Mouse (Mus musculus) midbrain, postnatal 0 days (tissue): ENCODE measurements at regions not wholly inside any gene's neighbourhood (a gene's known extent, or its start where the extent isn't known, plus 50 kb on each side); places are given as distances from the start of the nearest gene placed in this dataset.

Experiments
- ATAC-seq: fragments of 200-750 bp; cut with Nextera tagmentation; 2 replicates; pipeline ENCODE4 v1.8.0; 2017; ENCODE audit warnings: moderate number of reproducible peaks, mild to moderate bottlenecking, moderate TSS enrichment, moderate library complexity; ENCODE audit not compliant: low FRiP score
- DNase-seq: peaks from one replicate; pipeline ENCODE4 v3.0.0-alpha.2; 2015; ENCODE audit warnings: low spot score
- H3K27ac ChIP-seq: fragments of 300-500 bp; sonication (generic); 2 replicates; pipeline ENCODE4 v1.5.1; 2014; ENCODE audit warnings: low read depth, mild to moderate bottlenecking, low read length, mixed read lengths
- H3K27me3 ChIP-seq: fragments of 300-500 bp; sonication (generic); 2 replicates; pipeline ENCODE4 v1.6.1; 2014; ENCODE audit warnings: low read length, control low read depth, mixed read lengths; ENCODE audit not compliant: insufficient read depth
- H3K36me3 ChIP-seq: fragments of 300-500 bp; sonication (generic); 2 replicates; pipeline ENCODE4 v1.6.1; 2014; ENCODE audit warnings: low read length, control low read depth, mixed read lengths; ENCODE audit not compliant: insufficient read depth
- H3K4me1 ChIP-seq: fragments of 300-500 bp; sonication (generic); 2 replicates; pipeline ENCODE4 v1.6.1; 2014; ENCODE audit warnings: mild to moderate bottlenecking, control low read depth, antibody characterized with exemption, low read length, mixed read lengths; ENCODE audit not compliant: insufficient read depth
- H3K4me2 ChIP-seq: fragments of 300-500 bp; sonication (generic); 2 replicates; pipeline ENCODE4 v1.6.1; 2014; ENCODE audit warnings: low read depth, mild to moderate bottlenecking, low read length, mixed read lengths; ENCODE audit not compliant: poor library complexity, severe bottlenecking
- H3K4me3 ChIP-seq: fragments of 300-500 bp; sonication (generic); 2 replicates; pipeline ENCODE4 v1.5.1; 2014; ENCODE audit warnings: low read depth, mild to moderate bottlenecking, low read length, moderate library complexity
- H3K9ac ChIP-seq: fragments of 300-500 bp; sonication (generic); replicated peaks from 2 replicates; pipeline ENCODE4 v1.6.1; 2014; ENCODE audit warnings: mild to moderate bottlenecking, low read length, moderate library complexity, mixed read lengths; ENCODE audit not compliant: poor library complexity, severe bottlenecking
- H3K9me3 ChIP-seq: fragments of 300-500 bp; sonication (generic); 2 replicates; pipeline ENCODE4 v1.6.1; 2016; ENCODE audit warnings: low read length, control low read depth
- CTCF ChIP-seq: IDR thresholded peaks from 2 replicates; pipeline ENCODE4 v1.5.1; 2016; ENCODE audit warnings: antibody characterized with exemption, mild to moderate bottlenecking
- whole genome bisulfite sequencing: fragments of 180-500 bp; shearing (Covaris S2); extraction: QIAGEN DNeasy Blood & Tissue Kit; methylation state at CpG from one replicate; pipeline ENCODE4 v1.1.7; 2014; 5-methylcytosine and 5-hydroxymethylcytosine counted together

DNA sequence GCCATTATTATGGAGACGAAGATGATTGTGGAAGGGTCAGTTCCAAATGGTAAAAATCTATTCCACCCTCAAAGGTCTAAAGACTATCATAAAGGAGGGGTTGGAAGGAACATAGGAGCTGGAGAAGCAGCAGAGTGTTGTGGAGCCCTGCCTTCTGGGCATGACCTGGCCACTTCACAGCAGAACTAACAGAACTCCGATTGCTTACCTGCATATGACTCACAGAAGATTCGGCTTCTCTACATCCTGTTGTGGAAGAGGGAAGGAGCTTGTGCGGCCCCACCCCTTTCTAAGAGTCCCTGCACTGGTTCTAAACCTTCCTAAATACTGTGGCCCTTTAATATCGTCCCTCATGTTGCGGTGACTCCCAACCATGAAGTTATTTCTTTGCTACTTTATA is 362.7 kb downstream of the Samd5 start:
- Histone ChIP-seq H3K9ac (no peak overlapping the region), H3K27me3 (no peaks in the 10 kb centered on the region), H3K36me3 (no peaks in the 10 kb centered on the region), H3K9me3 (no peaks in the 10 kb centered on the region), H3K4me2 (no peak overlapping the region), H3K4me1 (no peaks in the 10 kb centered on the region), H3K27ac (no peak overlapping the region), H3K4me3 (no peak overlapping the region)
- no peak for TF ChIP-seq CTCF
- DNase-seq (no peak), ATAC-seq (no peak)
- WGBS = 90% methylated on average over 6 of the region's 6 CpGs

- H3K4me3 ChIP-seq = no peak overlapping the region
- 60% methylated on average over 5 of the region's 5 CpGs for WGBS
- no peaks in the 10 kb centered on the region for H3K9me3 ChIP-seq
- no peak overlapping the region for H3K27ac ChIP-seq
- no peaks in the 10 kb centered on the region for H3K36me3 ChIP-seq
- no peak for ATAC-seq
- H3K4me1 ChIP-seq = no peaks in the 10 kb centered on the region
- TF ChIP-seq CTCF = no peak
- H3K9ac ChIP-seq = no peak overlapping the region
- H3K4me2 ChIP-seq = no peak overlapping the region
- DNase-seq = no peak
- H3K27me3 ChIP-seq = no peaks in the 10 kb centered on the region
These were observed 364.7 kb downstream of the Samd5 start for GRCm38 (mm10) chr10:9310346-9310745.

DNA sequence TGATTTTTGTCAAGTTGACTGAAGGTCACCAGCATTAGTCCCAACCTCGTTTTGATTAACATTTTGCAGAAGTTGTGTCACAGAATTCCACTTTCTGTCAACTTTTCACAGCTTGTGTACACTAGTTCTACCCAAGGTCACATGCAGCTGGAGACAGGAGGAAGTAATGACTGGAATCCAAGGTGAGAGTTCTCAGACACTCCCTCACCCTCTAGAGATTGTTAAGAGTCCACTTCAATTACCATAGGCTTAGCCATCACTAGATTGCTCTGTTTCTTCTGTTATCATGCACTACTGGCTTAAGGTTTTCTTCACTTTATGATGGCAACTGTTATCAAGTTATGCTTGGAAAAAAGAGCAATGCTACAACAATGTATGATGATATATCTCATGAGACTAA is 379.0 kb downstream of the Samd5 start:
- no peak overlapping the region for H3K4me2 ChIP-seq
- H3K9me3 ChIP-seq = no peaks in the 10 kb centered on the region
- no peaks in the 10 kb centered on the region for H3K27me3 ChIP-seq
- no peaks in the 10 kb centered on the region for H3K36me3 ChIP-seq
- WGBS = 49% methylated on average over 1 of the region's 1 CpGs
- TF ChIP-seq CTCF = no peak
- H3K4me3 ChIP-seq = no peak overlapping the region
- no peak overlapping the region for H3K9ac ChIP-seq
- no peak overlapping the region for H3K27ac ChIP-seq
- ATAC-seq (no peak), DNase-seq (no peak)
- H3K4me1 ChIP-seq = peaks cover 3% of the 10 kb centered on the region; the same call in 1 of the 2 replicates

- DNase-seq (peak; percentile 24), ATAC-seq (no peak)
- no peak overlapping the region for H3K9ac ChIP-seq
- WGBS = 60% methylated on average over 1 of the region's 1 CpGs
- H3K36me3 ChIP-seq = no peaks in the 10 kb centered on the region
- H3K4me3 ChIP-seq = no peak overlapping the region
- peaks cover 3% of the 10 kb centered on the region; the same call in 1 of the 2 replicates for H3K4me1 ChIP-seq
- H3K9me3 ChIP-seq = no peaks in the 10 kb centered on the region
- no peak overlapping the region for H3K4me2 ChIP-seq
- TF ChIP-seq CTCF = no peak
- no peak overlapping the region for H3K27ac ChIP-seq
- no peaks in the 10 kb centered on the region for H3K27me3 ChIP-seq
These were observed 379.7 kb downstream of the Samd5 start for GRCm38 (mm10) chr10:9295269-9295668.

GRCm38 (mm10) chr10:9294620-9295019 is 380.4 kb downstream of the Samd5 start:
- no peak for DNase-seq
- Histone ChIP-seq H3K4me1 (peaks cover 3% of the 10 kb centered on the region; the same call in 1 of the 2 replicates), H3K27me3 (no peaks in the 10 kb centered on the region), H3K4me2 (no peak overlapping the region), H3K36me3 (no peaks in the 10 kb centered on the region), H3K9me3 (no peaks in the 10 kb centered on the region), H3K9ac (no peak overlapping the region), H3K27ac (no peak overlapping the region), H3K4me3 (no peak overlapping the region)
- 75% methylated on average over 2 of the region's 2 CpGs for whole genome bisulfite sequencing
- no peak for TF ChIP-seq CTCF
- ATAC-seq = no peak

DNA sequence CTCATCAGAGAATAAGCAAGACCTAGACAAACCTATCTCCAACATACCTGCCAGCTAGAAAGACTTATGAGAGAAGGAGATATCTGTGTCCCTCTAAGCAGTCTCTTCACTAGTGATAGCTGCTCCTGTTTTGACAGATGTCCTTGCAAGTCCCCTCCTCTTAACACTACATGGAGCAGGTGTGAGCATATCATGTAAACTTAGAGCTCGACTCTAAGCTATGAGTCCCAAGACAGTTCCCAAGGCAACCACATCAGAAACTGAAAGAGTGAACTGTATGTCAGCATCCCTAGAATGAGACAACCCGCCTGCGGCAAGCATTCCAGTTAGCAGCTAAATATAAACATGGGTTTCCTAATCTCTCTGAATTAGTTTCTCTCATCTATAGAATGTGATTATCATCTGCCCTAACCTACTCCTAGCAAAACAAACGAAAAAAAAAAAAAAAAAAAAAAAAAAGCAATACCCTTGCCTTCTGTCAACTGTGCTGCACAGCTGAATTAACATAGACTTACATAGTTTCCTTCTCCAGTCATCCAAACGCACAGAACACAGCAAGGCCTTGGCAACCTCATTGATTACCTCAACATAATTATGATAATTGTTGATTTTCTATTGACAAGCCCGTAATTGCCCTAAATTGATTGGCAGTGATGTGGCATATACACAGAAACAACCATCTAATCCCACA is 383.4 kb downstream of the Samd5 start:
- ATAC-seq (no peak), DNase-seq (peak; percentile 17)
- H3K4me2 ChIP-seq = no peak overlapping the region
- H3K27ac ChIP-seq = no peak overlapping the region
- WGBS = 53% methylated on average over 6 of the region's 6 CpGs
- TF ChIP-seq CTCF = no peak
- H3K36me3 ChIP-seq = no peaks in the 10 kb centered on the region
- peaks cover 3% of the 10 kb centered on the region; the same call in 1 of the 2 replicates for H3K4me1 ChIP-seq
- H3K9me3 ChIP-seq = no peaks in the 10 kb centered on the region
- no peak overlapping the region for H3K9ac ChIP-seq
- no peak overlapping the region for H3K4me3 ChIP-seq
- H3K27me3 ChIP-seq = no peaks in the 10 kb centered on the region
